ENCODE assay signal across 23 mouse cellular contexts in genomic region chr17:14501341-14501740, GRCm38 (mm10).
"Had no signal": no experiment of that assay in that cellular context is flagged by ENCODE, and none has a peak within 500 bp of the region (broad histone marks: within the 10 kb centered on the region; RNA-seq: fewer than 3 reads in every experiment).

No protein-coding gene starts in this region.

- H3K4me3 ChIP-seq: kidney, embryonic 15.5 days; limb, embryonic 13.5 days; liver, embryonic 12.5 days; liver, embryonic 15.5 days; lung, embryonic 15.5 days; megakaryocyte, embryonic 14.5 days; midbrain, embryonic 10.5 days; midbrain, embryonic 13.5 days; myocyte; neural tube, embryonic 13.5 days had no signal

- DNase-seq: kidney, postnatal 10 days; kidney, postnatal 36 days; layer of hippocampus, postnatal 36 days; left cerebral cortex, postnatal 4 days; liver; lung, adult 18-20 months; lung, postnatal 10 days; lung, postnatal 36 days; retina, postnatal 1 day; thymus, adult 2 months; thymus, postnatal 14 days; thymus, postnatal 4 days had no signal

- H3K9me3 ChIP-seq: kidney, embryonic 15.5 days; limb, embryonic 13.5 days; liver, embryonic 12.5 days; liver, embryonic 15.5 days; lung, embryonic 15.5 days; midbrain, embryonic 10.5 days; midbrain, embryonic 13.5 days; neural tube, embryonic 13.5 days had no signal

- H3K4me1 ChIP-seq: liver, embryonic 12.5 days; liver, embryonic 15.5 days; lung, embryonic 15.5 days; megakaryocyte, embryonic 14.5 days; midbrain, embryonic 13.5 days had no signal

- H3K27ac ChIP-seq: kidney, embryonic 15.5 days; limb, embryonic 13.5 days; liver, embryonic 12.5 days; liver, embryonic 15.5 days; lung, embryonic 15.5 days; midbrain, embryonic 10.5 days; midbrain, embryonic 13.5 days; neural tube, embryonic 13.5 days; stomach, postnatal 0 days had no signal

- H3K27me3 ChIP-seq: limb, embryonic 13.5 days; liver, embryonic 12.5 days; liver, embryonic 15.5 days; lung, embryonic 15.5 days; megakaryocyte, embryonic 14.5 days; midbrain, embryonic 13.5 days; neural tube, embryonic 13.5 days had no signal

- H3K36me3 ChIP-seq: kidney, embryonic 15.5 days; limb, embryonic 13.5 days; liver, embryonic 12.5 days; liver, embryonic 15.5 days; lung, embryonic 15.5 days; midbrain, embryonic 10.5 days; midbrain, embryonic 13.5 days; neural tube, embryonic 13.5 days had no signal
